Mouse (Mus musculus): ENCODE measurements around the gene B3gnt7.
A peak's percentile ranks its signal among the peaks of the same experiment; 100 is the strongest.

DNA sequence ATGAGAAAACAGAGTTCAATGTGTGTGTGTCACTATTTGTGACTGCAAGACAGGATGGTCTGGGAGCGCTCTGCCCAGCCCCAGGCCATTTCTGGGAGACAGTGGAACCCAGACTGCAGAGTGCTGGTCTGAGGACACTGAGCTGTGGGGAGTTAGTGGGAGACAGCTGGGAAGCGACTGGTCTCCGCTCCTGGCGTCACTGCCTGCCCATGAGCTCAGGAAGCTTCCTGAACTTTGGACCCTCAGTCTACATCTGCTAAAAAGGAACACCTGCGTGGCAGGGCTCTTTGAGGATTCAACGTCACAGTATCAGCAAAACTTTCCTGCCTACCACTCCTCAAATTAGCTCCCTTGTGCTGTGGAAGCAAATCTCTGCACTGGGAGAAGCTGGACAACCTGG lies 30.9 kb upstream of the B3gnt7 start:
- no peak for TF ChIP-seq CTCF (IDR thresholded peaks at IDR 0.05; ENCODE audit: extremely low read depth, insufficient read length, insufficient replicate concordance, low read depth, low read length)
- TF ChIP-seq POLR2A (IDR thresholded peaks at IDR 0.05; ENCODE audit: low read depth, low read length): 0 out of 2 replicates have a peak, but pooled peaks have one; percentile 27

Data from small intestine, adult 2 months (tissue).